Mouse (Mus musculus): ENCODE data around the gene Atp6v0a1.

The Atp6v0a1 gene

GRCm38 (mm10) chr11:101059473-101059872 is 50.2 kb downstream of the Atp6v0a1 start:
- no peak for DNase-seq (ENCODE audit: low read depth in 2 of 2, low spot score in 2 of 2)

GRCm38 (mm10) chr11:101060126-101060525 is 50.9 kb downstream of the Atp6v0a1 start:
- no peak for DNase-seq (ENCODE audit: low read depth in 2 of 2, low spot score in 2 of 2)

- no peak for DNase-seq (ENCODE audit: low read depth in 2 of 2, low spot score in 2 of 2)
Measured at GRCm38 (mm10) chr11:101061049-101061448, 51.8 kb downstream of the Atp6v0a1 start.

GRCm38 (mm10) chr11:101062165-101062884 is 53.1 kb downstream of the Atp6v0a1 start:
- no peak for DNase-seq (ENCODE audit: low read depth in 2 of 2, low spot score in 2 of 2)

- no peak for DNase-seq (ENCODE audit: low read depth in 2 of 2, low spot score in 2 of 2)
Measured at GRCm38 (mm10) chr11:101062971-101063675, 53.9 kb downstream of the Atp6v0a1 start.

GRCm38 (mm10) chr11:101063676-101064327 is 54.5 kb downstream of the Atp6v0a1 start:
- peak; percentile 51 to 58 for DNase-seq (ENCODE audit: low read depth in 2 of 2, low spot score in 2 of 2)

GRCm38 (mm10) chr11:101064462-101064861 is 55.2 kb downstream of the Atp6v0a1 start:
- no peak for DNase-seq (ENCODE audit: low read depth in 2 of 2, low spot score in 2 of 2)

GRCm38 (mm10) chr11:101065002-101065401 is 55.8 kb downstream of the Atp6v0a1 start:
- no peak for DNase-seq (ENCODE audit: low read depth in 2 of 2, low spot score in 2 of 2)

GRCm38 (mm10) chr11:101066549-101067412 is 57.5 kb downstream of the Atp6v0a1 start:
- peak; percentile 73 to 82 for DNase-seq (ENCODE audit: low read depth in 2 of 2, low spot score in 2 of 2)

GRCm38 (mm10) chr11:101069391-101070188 is 60.3 kb downstream of the Atp6v0a1 start, which contains the start of gene Naglu:
Gene Naglu, plus strand, starts transcription at chr11:101070012.
- peak; percentile 84 to 87 for DNase-seq (ENCODE audit: low read depth in 2 of 2, low spot score in 2 of 2)

- DNase-seq (ENCODE audit: low read depth in 2 of 2, low spot score in 2 of 2): no peak
Measured at GRCm38 (mm10) chr11:101070189-101070527, 60.9 kb downstream of the Atp6v0a1 start.

- no peak for DNase-seq (ENCODE audit: low read depth in 2 of 2, low spot score in 2 of 2)
Measured at GRCm38 (mm10) chr11:101070987-101071386, 61.7 kb downstream of the Atp6v0a1 start.

GRCm38 (mm10) chr11:101071810-101072428 is 62.7 kb downstream of the Atp6v0a1 start:
- no peak for DNase-seq (ENCODE audit: low read depth in 2 of 2, low spot score in 2 of 2)

- DNase-seq (ENCODE audit: low read depth in 2 of 2, low spot score in 2 of 2): no peak
Measured at GRCm38 (mm10) chr11:101078121-101078520, 68.9 kb downstream of the Atp6v0a1 start, which contains the start of gene Hsd17b1. Gene Hsd17b1, plus strand, starts transcription at chr11:101078411.

- DNase-seq (ENCODE audit: low read depth in 2 of 2, low spot score in 2 of 2): no peak
Measured at GRCm38 (mm10) chr11:101079746-101080145, 70.5 kb downstream of the Atp6v0a1 start.

GRCm38 (mm10) chr11:101080421-101080820 is 71.2 kb downstream of the Atp6v0a1 start:
- DNase-seq (ENCODE audit: low read depth in 2 of 2, low spot score in 2 of 2): no peak

GRCm38 (mm10) chr11:101081659-101082058 is 72.4 kb downstream of the Atp6v0a1 start:
- DNase-seq (ENCODE audit: low read depth in 2 of 2, low spot score in 2 of 2): no peak

- peak; percentile 70 to 79 for DNase-seq (ENCODE audit: low read depth in 2 of 2, low spot score in 2 of 2)
Measured at GRCm38 (mm10) chr11:101082208-101083082, 73.2 kb downstream of the Atp6v0a1 start, which contains the start of gene Coasy. Gene Coasy, plus strand, starts transcription at chr11:101082565.

All from CD8-positive naive resting alpha-beta T cell, adult 2 months (primary cell).